Mouse (Mus musculus) urinary bladder, postnatal 0 days (tissue): Measurements from ENCODE around the gene Olfr553. TPM values are rescaled to one million over a fixed set of nuclear protein-coding genes. Genes with fewer than 3 reads are reported as not detected.

Experiments
- polyA plus RNA-seq: library from polyadenylated mRNA; unstranded; fragments of >200 nt; fragmentation: Nextera tagmentation; extraction: Ambion mirVana; gene quantifications from 2 replicates; pipeline ENCODE4 v1.2.1, GENCODE M21; 2015

The Olfr553 gene
- not detected in 2 replicates for polyA plus RNA-seq

DNA sequence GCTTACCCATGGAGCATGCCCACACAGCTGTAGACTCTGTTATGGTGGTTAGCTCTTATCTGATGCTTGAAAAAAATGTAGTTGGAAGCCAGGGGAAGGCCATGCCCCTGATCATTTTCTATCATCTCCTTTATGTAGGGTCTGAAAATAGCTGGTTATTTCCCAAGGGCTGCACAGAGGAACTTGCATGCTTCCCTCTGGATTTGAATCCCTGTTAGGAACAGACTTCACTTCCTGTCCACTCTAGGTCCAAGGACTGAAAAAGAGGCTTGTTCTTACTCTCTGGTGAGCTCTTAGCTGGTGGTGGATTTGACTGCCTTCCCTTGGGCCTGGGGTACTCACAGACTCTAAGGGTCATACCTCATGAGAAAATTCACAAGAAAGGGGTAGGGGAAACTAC lies at the start of gene Olfr553:
Gene Olfr553 (minus strand): TSS at position 101 of the 400 bp plus-strand sequence.

DNA sequence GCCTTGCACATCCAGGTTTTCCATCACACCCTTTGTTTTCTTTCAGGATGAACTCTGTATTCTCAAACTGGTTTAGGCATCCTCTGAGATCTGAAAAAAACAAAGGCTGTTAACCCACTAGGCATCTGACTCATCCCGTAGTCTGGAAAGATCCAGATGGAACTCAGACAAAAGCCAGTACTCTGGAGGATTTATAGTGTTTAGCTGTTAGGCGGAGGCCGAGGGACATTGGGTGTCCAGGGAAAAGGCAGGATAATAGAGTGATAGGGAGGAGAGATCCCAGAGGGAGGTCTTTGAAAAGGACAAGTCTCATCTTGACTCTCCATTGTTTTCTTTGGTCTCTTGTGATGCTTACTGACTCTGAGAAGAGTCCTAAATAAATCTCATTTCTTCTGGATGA lies 46.6 kb upstream of the Olfr553 start, which contains the start of gene Olfr556:
Gene Olfr556 (plus strand): TSS at position 301 of the 400 bp plus-strand sequence.

DNA sequence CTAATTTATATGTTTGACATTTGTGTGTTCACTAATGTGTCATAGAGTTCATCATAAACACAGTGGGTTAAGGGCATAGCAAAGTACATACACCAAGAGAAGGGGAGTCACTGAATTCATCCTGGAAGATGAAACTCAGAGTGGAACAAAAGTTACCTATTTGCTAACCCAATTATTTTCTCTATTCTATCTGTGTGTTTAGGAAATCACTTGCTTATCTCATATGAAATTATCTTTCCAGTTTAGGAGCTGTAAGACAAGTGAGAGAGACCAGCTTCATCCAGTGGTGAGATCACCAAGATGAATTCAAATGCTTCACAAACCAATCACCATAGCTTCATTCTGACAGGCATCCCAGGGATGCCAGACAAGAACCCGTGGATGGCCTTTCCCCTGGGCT lies 40.5 kb upstream of the Olfr553 start, which contains the start of gene Olfr555:
Gene Olfr555 (plus strand): TSS at position 301 of the 400 bp plus-strand sequence.

GRCm38 (mm10) chr7:102638132-102638531 lies 20.1 kb upstream of the Olfr553 start, which contains the start of gene Olfr554:
Gene Olfr554, plus strand, starts transcription at chr7:102638432.

GRCm38 (mm10) chr7:102597378-102598031 lies 20.5 kb downstream of the Olfr553 start, which contains the start of gene Olfr552:
Gene Olfr552, plus strand, starts transcription at chr7:102597770.

DNA sequence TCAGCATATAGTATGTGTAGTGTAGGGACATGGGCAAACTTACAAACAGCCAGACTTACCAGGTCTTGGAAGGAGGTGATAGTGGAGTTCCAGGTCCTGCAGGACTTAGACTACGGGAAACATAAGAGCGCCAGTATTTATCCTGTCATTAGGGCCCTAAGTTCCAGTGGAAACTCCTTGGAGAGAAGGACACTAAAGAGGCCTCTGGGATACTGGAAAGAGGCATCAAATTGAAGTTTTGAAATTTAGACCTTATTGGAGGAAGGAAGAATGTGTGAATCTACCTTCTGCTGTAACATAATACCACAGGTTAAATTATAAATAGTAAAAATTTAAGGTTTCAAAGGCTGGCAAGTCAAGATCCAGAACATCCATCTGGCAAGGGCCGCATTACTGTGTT lies 26.2 kb downstream of the Olfr553 start, which contains the start of gene Olfr551:
Gene Olfr551 (minus strand): TSS at position 101 of the 400 bp plus-strand sequence.

DNA sequence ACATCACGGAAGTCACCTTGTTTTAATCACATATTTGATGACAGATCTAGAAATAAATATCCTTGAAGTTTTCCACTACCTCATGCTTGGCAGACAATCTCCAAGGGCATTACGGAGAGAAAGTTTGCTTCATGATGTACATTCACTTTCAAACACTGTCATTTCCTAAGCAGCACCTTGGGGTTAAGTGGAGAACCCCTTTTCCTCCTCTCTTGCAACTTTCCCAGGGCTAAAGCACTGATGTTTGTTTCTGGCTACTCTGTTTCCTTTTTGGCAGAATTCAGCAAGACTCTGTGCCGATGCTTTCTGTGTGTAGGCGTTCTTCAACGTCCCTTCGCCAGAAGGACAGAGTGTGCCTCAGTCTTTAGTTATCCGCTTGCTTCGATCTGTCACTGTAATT lies 46.9 kb downstream of the Olfr553 start, which contains the start of gene Olfr550:
Gene Olfr550 (plus strand): TSS at position 301 of the 400 bp plus-strand sequence.

DNA sequence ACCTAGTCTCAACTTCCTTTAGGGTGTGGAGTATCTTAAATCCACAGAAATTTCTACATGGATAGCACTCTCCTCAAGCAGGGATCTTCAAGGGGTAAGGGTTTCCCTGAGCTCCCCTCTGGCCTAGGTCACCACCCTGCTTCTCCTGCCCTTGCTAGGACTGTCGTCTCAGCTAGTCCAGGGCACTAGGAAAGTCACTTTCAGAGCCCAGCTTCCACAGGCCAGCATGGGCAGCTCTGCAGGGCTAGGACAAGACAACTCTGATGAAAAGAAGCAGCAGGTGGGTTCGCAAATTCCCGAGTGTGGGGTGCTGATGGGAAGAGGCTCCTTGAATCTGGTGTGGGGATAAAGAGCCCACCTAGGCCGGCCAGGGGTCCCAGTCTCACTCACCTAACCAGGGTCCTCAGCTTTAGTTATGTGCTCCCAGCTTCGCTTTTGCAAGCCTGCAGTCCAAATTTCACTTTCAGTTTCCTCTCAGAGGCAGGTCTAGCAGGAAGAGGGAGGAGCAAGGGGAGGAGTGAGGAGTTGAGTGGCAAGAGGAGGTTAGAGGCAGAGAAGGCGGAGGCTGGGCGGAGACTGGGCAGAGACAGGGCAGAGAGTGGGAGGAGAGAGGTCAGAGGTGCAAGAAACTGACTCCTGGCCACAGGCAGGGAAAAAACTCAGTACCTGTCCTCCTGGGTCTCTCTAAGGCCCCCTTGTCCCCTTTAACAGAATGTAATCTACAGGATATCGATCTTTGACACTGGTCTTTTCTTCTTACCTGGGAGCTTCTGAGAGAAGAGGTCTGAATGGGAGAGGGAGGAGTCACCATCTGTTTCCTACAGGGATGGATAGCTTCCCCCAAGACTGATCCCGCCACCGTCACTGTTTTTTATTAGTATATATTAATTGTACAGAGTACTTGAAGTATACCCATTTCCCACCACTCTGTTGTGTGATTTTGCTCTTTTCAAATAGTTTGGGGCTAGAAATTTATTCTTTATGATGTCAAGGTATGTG lies 52.7 kb downstream of the Olfr553 start, which contains the start of gene Trim21:
Gene Trim21 (minus strand): TSS at position 488 of the 999 bp plus-strand sequence.

Other genes with a start within 250 kb of the Olfr553 start
- 45.5 and 58.6 TPM in 2 replicates for gene Rrm1, start 176.5 kb downstream of the Olfr553 start, polyA plus RNA-seq
- 0.15 and 0.28 TPM in 2 replicates for gene Olfr543, start 136.5 kb downstream of the Olfr553 start, polyA plus RNA-seq
- 0.05 TPM in 2 replicates for gene Olfr544, start 129.9 kb downstream of the Olfr553 start, polyA plus RNA-seq
- not detected in 2 replicates for gene Olfr545, start 118.6 kb downstream of the Olfr553 start, polyA plus RNA-seq
- gene Olfr547, start 83.5 kb downstream of the Olfr553 start, polyA plus RNA-seq = not detected in 2 replicates
- not detected in 2 replicates for gene Olfr548-ps1, start 77.3 kb downstream of the Olfr553 start, polyA plus RNA-seq
- not detected in 2 replicates for gene Olfr549, start 68.3 kb downstream of the Olfr553 start, polyA plus RNA-seq
- gene Trim21, start 52.7 kb downstream of the Olfr553 start, polyA plus RNA-seq = 0.45 and 0.80 TPM in 2 replicates
- not detected in 2 replicates for gene Olfr550, start 46.8 kb downstream of the Olfr553 start, polyA plus RNA-seq
- gene Olfr551, start 26.3 kb downstream of the Olfr553 start, polyA plus RNA-seq = not detected in 2 replicates
- gene Olfr552, start 20.4 kb downstream of the Olfr553 start, polyA plus RNA-seq = not detected in 2 replicates
- gene Olfr554, start 20.2 kb upstream of the Olfr553 start, polyA plus RNA-seq = not detected in 2 replicates
- gene Olfr555, start 40.6 kb upstream of the Olfr553 start, polyA plus RNA-seq = not detected in 2 replicates
- gene Olfr556, start 46.7 kb upstream of the Olfr553 start, polyA plus RNA-seq = not detected in 2 replicates
- gene Trim68, start 69.1 kb upstream of the Olfr553 start, polyA plus RNA-seq = 17.6 and 21.1 TPM in 2 replicates
- not detected in 2 replicates for gene Olfr557, start 77.7 kb upstream of the Olfr553 start, polyA plus RNA-seq
- gene Olfr558, start 84.0 kb upstream of the Olfr553 start, polyA plus RNA-seq = 0.28 and 0.49 TPM in 2 replicates
- gene Olfr33, start 100.9 kb upstream of the Olfr553 start, polyA plus RNA-seq = not detected in 2 replicates
- gene Olfr559, start 109.3 kb upstream of the Olfr553 start, polyA plus RNA-seq = not detected in 2 replicates
- 0.11 TPM in 1 of 2 replicates, not detected in the other for gene Olfr560, start 141.1 kb upstream of the Olfr553 start, polyA plus RNA-seq
- gene Olfr78, start 141.3 kb upstream of the Olfr553 start, polyA plus RNA-seq = 5.3 and 6.3 TPM in 2 replicates
- gene Olfr561, start 153.0 kb upstream of the Olfr553 start, polyA plus RNA-seq = not detected in 2 replicates
- not detected in 2 replicates for gene Olfr564, start 185.3 kb upstream of the Olfr553 start, polyA plus RNA-seq
- not detected in 2 replicates for gene Olfr566, start 240.5 kb upstream of the Olfr553 start, polyA plus RNA-seq